Mouse (Mus musculus) ES-Bruce4 (cell line): ENCODE measurements around the gene Slc12a1.

Experiments
- CTCF ChIP-seq: IDR thresholded peaks from one replicate; pipeline ENCODE4 v1.8.1; 2011; ENCODE audit warnings: low read depth, low read length
- EP300 ChIP-seq: IDR thresholded peaks from 2 replicates; pipeline ENCODE4 v1.6.1; 2011; ENCODE audit warnings: low read depth, low read length; ENCODE audit not compliant: insufficient read depth

- TF ChIP-seq CTCF (no peak), EP300 (no peak)
Observed at GRCm38 (mm10) chr2:125249339-125249738, 97.0 kb downstream of the Slc12a1 start.
